Mouse (Mus musculus) heart, postnatal 0 days (tissue): Measurements from ENCODE around the gene Akirin1. TPM values are rescaled to one million over a fixed set of nuclear protein-coding genes. Genes with fewer than 3 reads are reported as not detected.

Experiments
- ATAC-seq: fragments of 200-750 bp; cut with Nextera tagmentation; 2 replicates; pipeline ENCODE4 v1.8.0; 2017; ENCODE audit warnings: low read depth, moderate number of reproducible peaks, moderate library complexity; ENCODE audit not compliant: insufficient read depth
- DNase-seq: peaks from one replicate; pipeline ENCODE4 v3.0.0-alpha.2; 2016; ENCODE audit warnings: low spot score
- H3K27ac ChIP-seq: fragments of 300-500 bp; sonication (generic); 2 replicates; pipeline ENCODE4 v1.5.1; 2014; ENCODE audit warnings: low read depth, mild to moderate bottlenecking
- H3K27me3 ChIP-seq: fragments of 300-500 bp; sonication (generic); 2 replicates; pipeline ENCODE4 v1.6.1; 2014; ENCODE audit warnings: low read length, mixed read lengths; ENCODE audit not compliant: control insufficient read depth, insufficient read depth
- H3K36me3 ChIP-seq: fragments of 300-500 bp; sonication (generic); replicated peaks from 2 replicates; pipeline ENCODE4 v1.6.1; 2014; ENCODE audit warnings: low read length, mixed read lengths; ENCODE audit not compliant: control insufficient read depth, insufficient read depth
- H3K4me1 ChIP-seq: fragments of 300-500 bp; sonication (generic); 2 replicates; pipeline ENCODE4 v1.6.1; 2014; ENCODE audit warnings: antibody characterized with exemption; ENCODE audit not compliant: control insufficient read depth, insufficient read depth
- H3K4me2 ChIP-seq: fragments of 300-500 bp; sonication (generic); 2 replicates; pipeline ENCODE4 v1.6.1; 2014; ENCODE audit warnings: low read depth, mild to moderate bottlenecking, low read length, moderate library complexity
- H3K4me3 ChIP-seq: fragments of 300-500 bp; sonication (generic); 2 replicates; pipeline ENCODE4 v1.5.1; 2014; ENCODE audit warnings: low read depth, low read length
- H3K9ac ChIP-seq: fragments of 300-500 bp; sonication (generic); replicated peaks from 2 replicates; pipeline ENCODE4 v1.6.1; 2014; ENCODE audit warnings: low read depth, low read length, mixed read lengths
- H3K9me3 ChIP-seq: fragments of 300-500 bp; sonication (generic); replicated peaks from 2 replicates; pipeline ENCODE4 v1.6.1; 2016; ENCODE audit warnings: low read length; ENCODE audit not compliant: control insufficient read depth
- CTCF ChIP-seq: IDR thresholded peaks from 2 replicates; pipeline ENCODE4 v1.5.1; 2016; ENCODE audit warnings: antibody characterized with exemption, control low read depth, low read depth
- EP300 ChIP-seq: IDR thresholded peaks from 2 replicates; pipeline ENCODE4 v1.6.1; 2016; ENCODE audit warnings: antibody characterized with exemption, low read depth
- WGBS: fragments of 180-500 bp; shearing (Covaris S2); extraction: QIAGEN DNeasy Blood & Tissue Kit; methylation state at CpG from one replicate; pipeline ENCODE4 v1.1.7; 2014; 5-methylcytosine and 5-hydroxymethylcytosine counted together
- polyA plus RNA-seq: library from polyadenylated mRNA; unstranded; fragments of >200 nt; fragmentation: Nextera tagmentation; extraction: Ambion mirVana; gene quantifications from 2 replicates; pipeline ENCODE4 v1.2.1, GENCODE M21; 2015
- total RNA-seq: library from RNA; depleted of rRNA; stranded (reverse); fragments of >200 nt; gene quantifications from 2 replicates; pipeline ENCODE4 v1.2.3, GENCODE M21; 2014; ENCODE audit warnings: low replicate concordance; rRNA removed

The Akirin1 gene
- total and polyA plus RNA-seq, 2 experiments from 2014 or later, result 33.5 to 54.2 TPM

GRCm38 (mm10) chr4:123690311-123690710 lies 59.8 kb downstream of the Akirin1 start:
- H3K4me1 ChIP-seq, result peaks cover 7% of the 10 kb centered on the region
- no peak overlapping the region for H3K4me2 ChIP-seq
- no peak for TF ChIP-seq EP300
- no peak for TF ChIP-seq CTCF
- no peak overlapping the region for H3K27ac ChIP-seq
- DNase-seq (no peak), ATAC-seq (no peak)
- H3K27me3 ChIP-seq, result 0 out of 2 replicates have a peak, but pooled peaks cover 3% of the 10 kb centered on the region
- no peaks in the 10 kb centered on the region for H3K36me3 ChIP-seq
- WGBS, result 78% methylated on average over 10 of the region's 10 CpGs
- H3K9ac ChIP-seq, result no peak overlapping the region
- no peak overlapping the region for H3K4me3 ChIP-seq
- no peaks in the 10 kb centered on the region for H3K9me3 ChIP-seq

GRCm38 (mm10) chr4:123687025-123687781 lies 62.9 kb downstream of the Akirin1 start:
- Histone ChIP-seq H3K27me3 (0 out of 2 replicates have a peak, but pooled peaks cover 3% of the 10 kb centered on the region), H3K4me2 (peak overlapping the region; percentile 99), H3K9ac (peak overlapping the region; percentile 69), H3K9me3 (no peaks in the 10 kb centered on the region), H3K36me3 (peaks cover 7% of the 10 kb centered on the region; the same call in 1 of the 2 replicates), H3K4me3 (peak overlapping the region; percentile 67), H3K27ac (peak overlapping the region; percentile 59), H3K4me1 (peaks cover 7% of the 10 kb centered on the region)
- DNase-seq (no peak), ATAC-seq (peak; percentile 54)
- WGBS, result under 1% methylated on average over 49 of the region's 89 CpGs
- TF ChIP-seq CTCF, result no peak
- no peak for TF ChIP-seq EP300

GRCm38 (mm10) chr4:123686368-123687024 lies 63.6 kb downstream of the Akirin1 start:
- H3K36me3 ChIP-seq, result peaks cover 7% of the 10 kb centered on the region; the same call in 1 of the 2 replicates
- H3K9me3 ChIP-seq, result no peaks in the 10 kb centered on the region
- peak overlapping the region; percentile 99 for H3K4me2 ChIP-seq
- ATAC-seq (peak; percentile 16; the same call in 1 of the 2 replicates), DNase-seq (no peak)
- 2% methylated on average over 51 of the region's 56 CpGs for WGBS
- peak overlapping the region; percentile 69 for H3K9ac ChIP-seq
- peaks cover 7% of the 10 kb centered on the region for H3K4me1 ChIP-seq
- 0 out of 2 replicates have a peak, but pooled peaks cover 3% of the 10 kb centered on the region for H3K27me3 ChIP-seq
- H3K27ac ChIP-seq, result no peak overlapping the region
- peak overlapping the region; percentile 67 for H3K4me3 ChIP-seq
- TF ChIP-seq CTCF (no peak), EP300 (no peak)

GRCm38 (mm10) chr4:123685506-123686242 lies 64.5 kb downstream of the Akirin1 start:
- TF ChIP-seq CTCF (no peak), EP300 (no peak)
- DNase-seq, result no peak
- Histone ChIP-seq H3K27me3 (0 out of 2 replicates have a peak, but pooled peaks cover 3% of the 10 kb centered on the region), H3K9me3 (no peaks in the 10 kb centered on the region), H3K36me3 (peaks cover 7% of the 10 kb centered on the region; the same call in 1 of the 2 replicates), H3K27ac (no peak overlapping the region), H3K4me1 (peaks cover 11% of the 10 kb centered on the region), H3K9ac (no peak overlapping the region; the same call in 1 of the 2 replicates), H3K4me3 (peak overlapping the region; percentile 67), H3K4me2 (peak overlapping the region; percentile 99)
- 54% methylated on average over 8 of the region's 8 CpGs for WGBS
- no peak for ATAC-seq

- Histone ChIP-seq H3K9me3 (no peaks in the 10 kb centered on the region), H3K4me1 (peaks cover 14% of the 10 kb centered on the region), H3K4me3 (no peak overlapping the region), H3K36me3 (peaks cover 7% of the 10 kb centered on the region; the same call in 1 of the 2 replicates), H3K9ac (no peak overlapping the region), H3K4me2 (no peak overlapping the region), H3K27me3 (0 out of 2 replicates have a peak, but pooled peaks cover 3% of the 10 kb centered on the region), H3K27ac (no peak overlapping the region)
- ATAC-seq, result no peak
- no peak for DNase-seq
- TF ChIP-seq CTCF (no peak), EP300 (no peak)
- 82% methylated on average over 7 of the region's 7 CpGs for WGBS
Observed at GRCm38 (mm10) chr4:123685046-123685445, 65.1 kb downstream of the Akirin1 start.

Other genes with a start within 250 kb of the Akirin1 start
- 236 and 250 TPM in 2 replicates for gene Macf1, start 66.0 kb downstream of the Akirin1 start, total RNA-seq
- 40.2 and 41.4 TPM in 2 replicates for gene Macf1, start 66.0 kb downstream of the Akirin1 start, polyA plus RNA-seq
- 144 and 214 TPM in 2 replicates for gene Ndufs5, start 32.1 kb downstream of the Akirin1 start, total RNA-seq
- 953 and 982 TPM in 2 replicates for gene Ndufs5, start 32.1 kb downstream of the Akirin1 start, polyA plus RNA-seq
- 0.95 TPM in 1 of 2 replicates, not detected in the other for gene Rhbdl2, start 37.5 kb upstream of the Akirin1 start, total RNA-seq
- gene Rhbdl2, start 37.5 kb upstream of the Akirin1 start, polyA plus RNA-seq, result 0.81 and 1.1 TPM in 2 replicates
- not detected in 2 replicates for gene 4933427I04Rik, start 109.3 kb upstream of the Akirin1 start, total RNA-seq
- not detected in 2 replicates for gene 4933427I04Rik, start 109.3 kb upstream of the Akirin1 start, polyA plus RNA-seq
- gene Mycbp, start 154.5 kb upstream of the Akirin1 start, total RNA-seq, result 14.3 and 15.7 TPM in 2 replicates
- 61.5 and 68.9 TPM in 2 replicates for gene Mycbp, start 154.5 kb upstream of the Akirin1 start, polyA plus RNA-seq
- 43.0 and 50.7 TPM in 2 replicates for gene Rragc, start 167.1 kb upstream of the Akirin1 start, total RNA-seq
- gene Rragc, start 167.1 kb upstream of the Akirin1 start, polyA plus RNA-seq, result 30.2 and 34.2 TPM in 2 replicates
- gene 4930535I16Rik, start 167.7 kb upstream of the Akirin1 start, total RNA-seq, result not detected in 2 replicates
- gene 4930535I16Rik, start 167.7 kb upstream of the Akirin1 start, polyA plus RNA-seq, result 0.25 TPM in 1 of 2 replicates, not detected in the other